Mouse (Mus musculus) spleen, embryonic (tissue): ENCODE results near the gene Unc119.

ENCODE experiments used
- CTCF ChIA-PET: fragments of 350-600 bp; sonication (Branson Sonifier 250); formaldehyde crosslinking; loops from one replicate; lab custom pipeline; 2022; lab: Charles Lee

Unc119 gene

DNA sequence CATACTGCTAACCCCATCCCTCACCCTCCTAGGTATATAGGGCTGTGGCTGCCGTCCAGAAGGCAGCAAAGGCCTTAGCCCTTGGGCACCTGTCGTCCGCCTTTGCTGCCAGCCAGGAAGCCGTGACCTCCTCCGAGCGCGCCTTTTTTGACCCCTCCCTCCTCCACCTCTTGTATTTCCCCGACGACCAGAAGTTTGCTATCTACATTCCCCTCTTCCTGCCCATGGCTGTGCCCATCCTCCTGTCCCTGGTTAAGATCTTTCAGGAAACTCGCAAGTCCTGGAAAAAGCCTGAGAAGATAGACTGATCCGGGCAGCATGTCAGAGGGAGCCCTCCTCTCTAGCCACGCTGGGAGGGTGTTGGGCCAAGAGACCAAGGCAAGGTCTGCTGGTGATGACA lies 1.6 kb upstream of the Unc119 start:
- CTCF ChIA-PET, result interaction anchor here (0.6 kb wide), 1 partner anchor 15 kb away, joined by 3 read pairs; no protein-coding TSS in a partner anchor

DNA sequence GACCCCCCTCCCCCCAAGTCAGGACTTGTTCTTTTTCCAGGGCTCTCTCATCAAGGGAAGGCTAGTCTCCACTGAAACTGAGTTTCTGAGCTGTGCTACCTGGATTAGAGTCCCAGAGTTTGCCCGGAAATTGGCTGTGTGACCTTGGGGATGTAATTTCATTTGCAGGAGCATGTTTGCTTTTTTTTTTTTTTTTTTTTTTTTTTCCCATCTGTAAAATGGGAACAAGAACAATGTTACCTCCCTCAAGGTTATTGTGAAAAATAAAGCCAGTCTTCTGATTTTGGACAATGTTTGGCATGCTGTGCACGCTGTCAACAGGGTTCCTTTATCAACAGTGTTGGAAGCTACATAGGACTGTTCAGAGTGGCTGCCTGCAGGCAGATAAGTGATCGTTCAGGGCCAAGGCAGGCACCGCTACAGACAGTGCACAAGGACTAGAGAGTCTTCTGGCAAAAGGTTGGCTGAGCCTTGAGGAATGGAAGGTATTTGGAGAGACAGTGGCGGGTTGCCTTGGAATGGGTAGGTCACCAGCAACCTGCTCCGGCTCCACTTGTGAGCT lies 1.1 kb downstream of the Unc119 start:
- CTCF ChIA-PET, result interaction anchor here (0.5 to 1.1 kb wide), 2 partner anchors 10 to 22 kb away, joined by 3 to 4 read pairs; no protein-coding TSS in a partner anchor

DNA sequence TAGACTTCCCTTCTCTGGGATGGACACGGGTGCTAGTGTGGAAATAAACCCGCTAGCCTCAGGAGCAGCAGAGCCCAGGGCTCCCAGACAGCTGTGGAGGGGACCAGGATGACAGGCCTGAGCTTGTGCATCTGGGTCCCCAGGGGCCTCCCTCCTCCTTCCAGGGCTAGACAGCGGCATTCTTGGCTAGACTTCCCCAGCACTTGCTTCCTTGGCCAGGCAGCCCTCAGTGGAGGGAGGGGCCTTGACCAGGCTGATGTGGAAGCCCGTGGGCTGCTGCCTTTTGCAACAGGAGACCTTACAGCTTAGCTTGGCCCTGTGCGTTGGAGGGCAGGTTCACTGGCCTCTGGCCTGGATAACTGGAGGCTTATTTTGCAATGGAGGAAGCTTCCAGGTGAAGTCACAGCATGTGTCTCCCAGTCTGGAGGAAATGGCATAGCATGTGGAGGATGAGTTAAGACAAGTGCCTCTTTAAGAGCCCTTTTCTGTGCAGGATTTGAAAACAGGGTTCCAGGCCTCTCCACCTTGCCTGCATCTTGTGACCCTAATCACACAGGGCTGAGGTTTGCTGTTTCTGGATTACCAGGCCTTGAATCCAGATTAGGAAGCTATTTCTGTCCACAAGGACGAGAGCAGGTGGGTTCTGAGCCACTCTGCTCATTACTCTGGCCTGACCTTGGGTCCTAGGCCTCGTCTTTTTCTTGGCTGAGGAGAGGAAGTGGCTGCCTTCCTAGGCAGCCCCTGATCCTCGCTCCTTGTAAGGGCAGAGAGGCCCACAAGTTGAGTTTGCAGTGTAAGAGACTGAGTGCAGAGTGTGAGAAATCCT lies 1.8 kb downstream of the Unc119 start:
- CTCF ChIA-PET, result interaction anchor here (0.5 to 1.1 kb wide), 2 partner anchors 10 to 23 kb away, joined by 3 to 4 read pairs; no protein-coding TSS in a partner anchor

DNA sequence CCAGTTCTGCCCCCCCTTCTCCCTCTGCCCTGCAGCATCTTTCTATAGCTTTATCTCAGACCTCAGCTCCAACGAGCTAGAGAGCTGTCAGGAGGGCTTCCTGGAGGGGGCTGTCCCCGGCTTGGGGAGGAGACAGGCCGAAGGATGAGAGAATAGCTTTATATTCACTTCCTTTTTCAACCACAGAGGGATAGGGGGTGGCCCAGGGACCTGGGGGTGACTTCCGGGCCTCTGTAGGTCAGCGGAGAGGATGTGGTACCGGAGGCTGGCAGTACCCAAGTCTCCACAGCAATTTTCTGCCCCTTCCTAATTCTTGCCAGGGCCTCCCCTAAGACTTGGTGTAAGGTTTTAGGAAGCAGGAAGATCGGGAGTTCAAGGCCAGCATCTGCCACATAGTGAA lies 2.5 kb downstream of the Unc119 start:
- CTCF ChIA-PET, result interaction anchor here (1.1 kb wide), 1 partner anchor 9 kb away, joined by 3 read pairs; no protein-coding TSS in a partner anchor

DNA sequence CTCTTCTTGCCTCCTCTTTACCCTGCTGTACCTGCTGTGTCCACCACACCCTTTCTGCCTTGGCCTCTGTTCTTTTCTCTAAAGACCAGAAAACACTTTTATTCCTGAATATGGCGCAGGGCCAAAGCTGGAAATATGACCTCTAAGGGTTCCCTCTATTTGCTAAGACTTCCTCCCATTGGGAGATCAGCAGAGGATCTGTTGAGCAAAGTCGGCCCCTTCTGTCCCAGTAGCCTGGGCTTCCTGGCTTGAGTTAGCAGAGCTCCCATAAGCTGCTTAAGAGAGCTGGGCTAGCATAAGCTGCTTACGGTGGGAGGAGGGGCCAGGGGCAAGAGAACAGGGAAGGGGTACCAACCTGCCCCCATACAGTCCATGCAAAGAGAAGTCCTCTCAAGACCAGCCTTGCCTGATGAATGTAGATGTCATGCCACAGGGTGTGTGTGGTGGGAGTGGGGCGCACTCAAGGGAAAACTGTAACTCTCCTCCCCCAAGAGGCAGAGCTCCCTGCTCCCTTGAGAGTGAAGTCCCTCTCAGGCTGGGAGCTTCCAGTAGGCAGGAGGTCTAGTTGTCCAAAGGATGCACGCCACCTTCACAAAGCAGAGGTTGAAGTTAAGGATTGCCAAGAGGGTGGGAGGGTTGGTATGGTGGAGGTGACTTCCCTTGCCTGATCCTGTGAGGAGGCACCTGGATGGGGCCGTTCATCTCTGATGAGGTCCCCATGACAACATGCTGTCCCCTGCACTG lies 3.2 kb downstream of the Unc119 start:
- CTCF ChIA-PET, result interaction anchor here (0.6 to 1.1 kb wide), 3 partner anchors 10 to 1602 kb away, joined by 3 to 8 read pairs (median 5); no protein-coding TSS in a partner anchor

DNA sequence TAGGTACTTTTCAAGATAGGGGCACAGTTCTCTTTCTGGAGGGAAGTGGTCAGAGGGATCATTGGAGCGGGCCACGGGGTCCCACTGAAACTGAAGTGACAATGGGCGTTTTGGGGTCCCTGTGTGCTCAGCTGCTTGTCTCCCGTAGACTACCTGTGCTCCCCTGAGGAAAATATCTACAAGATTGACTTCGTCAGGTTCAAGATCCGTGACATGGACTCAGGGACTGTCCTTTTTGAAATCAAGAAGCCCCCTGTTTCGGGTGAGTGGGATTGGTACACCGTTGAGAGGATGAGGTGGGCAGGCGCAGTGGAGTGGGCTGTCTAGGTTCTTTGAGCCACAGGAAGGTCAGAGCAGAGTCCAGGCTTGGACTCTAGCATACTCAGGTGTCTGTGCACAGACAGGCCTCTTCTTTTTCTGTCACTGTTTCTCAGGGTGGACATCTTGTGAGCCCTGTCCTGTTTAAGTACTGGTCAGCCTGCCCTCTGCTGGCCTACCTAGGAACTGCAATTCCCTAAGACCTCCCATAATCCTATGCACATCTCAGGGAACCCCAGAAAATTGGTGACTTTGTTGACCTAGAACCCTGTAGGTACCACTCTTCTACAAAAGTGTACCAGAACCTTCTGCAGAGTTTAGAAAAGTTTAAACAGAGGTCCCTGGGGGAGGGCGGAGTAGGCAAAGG lies 3.9 kb downstream of the Unc119 start:
- CTCF ChIA-PET, result interaction anchor here (1.0 to 1.1 kb wide), 2 partner anchors 10 to 26 kb away, joined by 3 to 8 read pairs; no protein-coding TSS in a partner anchor

DNA sequence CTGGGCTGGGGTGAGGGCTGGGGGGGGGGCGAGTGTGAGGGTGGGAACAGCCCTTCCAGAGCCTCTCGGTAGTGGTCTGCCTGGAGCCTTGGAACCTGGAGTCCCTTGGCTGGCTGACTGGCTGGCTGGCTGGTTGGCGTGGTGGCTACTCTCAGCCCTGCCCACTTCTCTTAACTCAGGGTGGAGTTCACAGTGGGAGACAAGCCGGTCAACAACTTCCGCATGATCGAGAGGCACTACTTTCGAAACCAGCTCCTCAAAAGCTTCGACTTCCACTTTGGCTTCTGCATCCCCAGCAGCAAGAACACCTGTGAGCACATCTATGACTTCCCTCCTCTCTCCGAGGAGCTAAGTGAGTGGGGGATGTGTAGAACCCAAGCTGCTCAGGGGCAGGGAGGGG lies 4.6 kb downstream of the Unc119 start:
- CTCF ChIA-PET, result no interaction called here

DNA sequence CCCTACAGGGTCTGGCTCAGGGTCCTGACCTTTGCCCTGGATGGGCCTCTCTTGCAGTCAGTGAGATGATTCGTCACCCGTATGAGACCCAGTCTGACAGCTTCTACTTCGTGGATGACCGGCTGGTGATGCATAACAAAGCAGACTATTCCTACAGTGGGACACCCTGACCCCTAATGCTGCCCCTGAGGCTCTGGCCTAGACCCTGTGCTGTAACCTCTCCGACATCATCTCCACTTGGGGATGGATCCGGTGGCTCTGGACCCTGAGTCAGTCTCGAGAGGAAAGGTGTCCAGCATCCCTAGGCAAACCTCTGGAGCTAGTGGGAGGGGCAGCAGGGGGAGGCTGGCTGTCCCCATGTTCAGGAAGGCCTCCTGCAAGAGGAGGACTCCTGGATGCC lies 5.2 kb downstream of the Unc119 start:
- CTCF ChIA-PET, result no interaction called here

DNA sequence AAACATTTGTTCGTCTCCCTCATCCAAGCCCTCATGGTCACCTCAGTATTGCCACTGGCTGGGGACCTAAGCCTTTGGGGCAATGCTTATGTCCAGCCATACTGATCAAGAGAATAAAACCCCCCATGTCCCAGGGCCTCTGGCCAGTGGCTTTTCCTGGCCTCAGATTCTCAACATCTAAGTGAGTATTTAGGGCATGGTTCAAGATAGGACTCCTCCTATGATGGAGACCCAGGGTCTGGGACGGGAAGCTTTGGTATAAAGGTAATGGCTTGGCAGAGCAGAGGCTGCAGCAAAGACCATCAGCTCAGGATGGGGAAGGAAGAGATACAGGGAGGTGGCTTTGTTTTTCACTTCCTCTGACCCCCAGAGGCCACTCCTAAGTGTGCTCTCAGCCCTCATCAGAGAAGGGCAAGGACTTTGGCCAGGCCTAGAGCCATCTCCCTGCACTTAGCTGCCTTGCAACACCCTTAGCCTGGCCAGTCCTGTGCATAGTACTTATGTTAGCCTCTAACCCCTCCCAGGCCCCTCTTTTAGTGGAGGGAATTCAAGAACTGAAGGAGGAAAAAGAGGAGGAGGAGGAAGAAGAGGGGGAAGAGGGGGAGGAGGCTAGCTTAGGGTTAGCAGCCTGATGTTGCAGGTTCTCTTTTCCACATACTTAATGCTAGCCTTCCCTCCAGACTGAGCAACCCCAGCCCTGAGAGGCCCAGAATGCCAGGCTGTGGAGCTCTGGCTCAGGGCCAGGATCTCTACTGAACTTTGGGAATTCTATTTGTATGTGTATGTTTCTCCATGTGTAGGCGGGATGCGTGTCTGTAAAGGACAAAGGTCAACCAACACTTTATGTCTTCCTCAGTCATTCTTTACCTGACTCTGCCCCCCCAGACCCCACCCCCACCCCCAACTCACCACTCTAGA lies 6.4 kb downstream of the Unc119 start:
- CTCF ChIA-PET, result interaction anchor here (0.6 kb wide), 2 partner anchors 1439 to 1725 kb away, joined by 3 read pairs; no protein-coding TSS in a partner anchor

DNA sequence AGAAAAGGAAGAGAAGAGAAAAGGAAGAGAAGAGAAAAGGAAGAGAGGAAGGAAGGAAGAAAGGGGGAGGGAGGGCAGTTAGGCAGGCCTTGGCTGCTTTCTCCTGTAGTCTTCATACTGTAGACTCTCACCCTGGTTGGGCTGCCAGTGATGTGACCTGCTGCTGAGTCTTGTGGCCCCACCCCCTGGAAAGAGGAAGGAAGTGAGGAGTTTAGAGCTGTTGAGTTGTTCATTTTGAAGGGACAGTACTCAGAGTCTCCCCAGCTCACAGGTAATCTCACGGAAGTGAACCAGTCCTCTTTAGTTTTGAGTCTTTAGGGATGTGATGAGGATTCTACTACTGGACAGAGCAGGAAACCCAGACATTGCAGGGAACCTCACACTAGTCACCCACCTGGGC lies 9.8 kb downstream of the Unc119 start:
- CTCF ChIA-PET, result interaction anchor here (0.7 to 1.1 kb wide), 2 partner anchors 46 to 1322 kb away, joined by 3 to 4 read pairs; no protein-coding TSS in a partner anchor

DNA sequence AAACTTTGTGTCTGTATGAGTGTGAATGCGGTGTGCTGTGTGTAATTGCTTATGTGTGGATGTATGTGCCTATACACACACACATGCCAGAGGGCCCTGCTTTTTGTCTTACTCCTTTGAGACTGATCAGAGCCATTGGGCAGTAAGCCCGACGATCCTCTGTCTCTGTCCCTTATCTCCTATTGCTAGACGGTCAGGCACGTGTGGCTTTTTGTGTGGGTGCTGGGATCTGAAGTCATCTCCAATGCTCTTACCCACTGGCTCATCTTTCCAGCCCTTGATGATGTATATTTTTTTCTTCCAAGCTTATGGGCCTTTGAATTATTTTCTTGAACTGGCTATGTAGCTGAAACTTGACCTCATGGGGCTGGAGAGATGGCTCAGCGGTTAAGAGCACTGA lies 11.6 kb downstream of the Unc119 start:
- CTCF ChIA-PET, result interaction anchor here (0.6 to 1.6 kb wide), 2 partner anchors 10 to 52 kb away, joined by 3 to 4 read pairs; no protein-coding TSS in a partner anchor

DNA sequence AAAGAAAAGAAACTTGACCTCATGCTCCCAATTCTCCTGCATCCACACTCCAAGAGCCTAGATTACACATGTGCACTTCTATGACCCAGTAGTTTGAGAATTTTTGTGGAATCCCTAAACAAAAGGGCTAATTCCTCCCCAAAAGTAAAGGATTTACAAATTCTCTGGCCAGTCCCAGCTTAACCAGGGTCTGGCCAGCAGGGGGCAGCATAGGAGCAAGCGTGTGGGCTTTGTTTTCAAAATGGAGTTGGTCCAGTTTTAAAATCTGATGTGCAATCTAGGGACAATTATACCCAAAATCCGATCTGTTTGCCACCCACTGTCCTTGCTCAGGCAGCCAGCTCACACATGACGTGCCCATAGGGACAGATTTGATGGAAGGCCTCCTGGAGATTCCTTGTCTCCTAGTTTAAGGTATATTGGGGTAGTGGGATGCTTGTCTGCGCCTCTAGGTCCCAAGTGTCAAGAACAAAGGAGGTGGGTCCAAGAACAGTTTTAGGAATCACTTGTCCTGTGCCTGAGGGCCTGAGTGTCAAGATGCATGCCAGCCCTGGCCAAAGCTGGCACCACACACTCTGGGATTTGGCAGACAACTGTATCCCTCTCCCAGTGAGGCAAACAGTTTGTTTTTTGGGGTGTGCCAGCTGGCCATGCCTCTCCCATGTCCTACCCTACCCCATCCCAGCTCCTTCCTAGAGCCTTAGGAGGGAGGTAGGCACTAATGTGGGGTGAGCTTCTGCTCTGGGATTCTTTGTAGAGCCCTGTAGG lies 12.4 kb downstream of the Unc119 start:
- CTCF ChIA-PET, result interaction anchor here (0.7 to 1.6 kb wide), 4 partner anchors 9 to 1578 kb away, joined by 3 to 4 read pairs (median 3); no protein-coding TSS in a partner anchor

DNA sequence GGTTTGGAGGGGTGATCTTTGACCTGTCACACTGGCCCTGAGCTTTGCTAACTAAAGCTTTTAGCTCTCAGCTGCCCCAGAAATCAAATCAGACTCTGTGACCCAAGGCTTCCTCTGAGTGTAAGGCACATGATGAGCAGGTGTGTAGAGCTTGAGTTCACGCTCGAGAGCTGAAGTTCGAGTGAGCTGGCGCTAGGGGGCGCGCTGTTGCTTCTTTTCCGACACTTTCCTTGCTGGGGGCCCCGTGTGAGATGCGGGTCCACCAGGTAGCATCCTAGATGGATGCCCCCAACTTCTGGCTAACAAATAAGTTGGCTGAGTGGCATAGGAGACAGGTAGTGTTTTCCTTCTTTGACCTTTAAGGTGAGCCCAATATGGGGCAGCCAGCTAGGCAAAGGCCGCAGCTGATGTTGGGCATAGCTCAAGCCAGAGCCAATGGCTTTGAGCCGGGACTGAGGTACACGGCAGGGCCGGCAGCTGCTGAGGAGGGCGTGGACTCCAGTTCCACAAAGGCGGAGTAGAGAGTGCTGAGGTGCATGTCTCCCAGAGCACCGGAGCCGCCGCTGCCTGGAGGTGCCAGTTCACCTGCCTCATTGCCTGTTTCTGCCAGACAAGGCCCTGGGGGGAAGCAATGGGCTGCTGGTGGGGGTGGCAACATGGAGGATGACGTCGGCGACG lies 15.2 kb downstream of the Unc119 start:
- CTCF ChIA-PET, result interaction anchor here (0.7 to 1.2 kb wide), 2 partner anchors 41 to 53 kb away, joined by 3 to 5 read pairs; no protein-coding TSS in a partner anchor

DNA sequence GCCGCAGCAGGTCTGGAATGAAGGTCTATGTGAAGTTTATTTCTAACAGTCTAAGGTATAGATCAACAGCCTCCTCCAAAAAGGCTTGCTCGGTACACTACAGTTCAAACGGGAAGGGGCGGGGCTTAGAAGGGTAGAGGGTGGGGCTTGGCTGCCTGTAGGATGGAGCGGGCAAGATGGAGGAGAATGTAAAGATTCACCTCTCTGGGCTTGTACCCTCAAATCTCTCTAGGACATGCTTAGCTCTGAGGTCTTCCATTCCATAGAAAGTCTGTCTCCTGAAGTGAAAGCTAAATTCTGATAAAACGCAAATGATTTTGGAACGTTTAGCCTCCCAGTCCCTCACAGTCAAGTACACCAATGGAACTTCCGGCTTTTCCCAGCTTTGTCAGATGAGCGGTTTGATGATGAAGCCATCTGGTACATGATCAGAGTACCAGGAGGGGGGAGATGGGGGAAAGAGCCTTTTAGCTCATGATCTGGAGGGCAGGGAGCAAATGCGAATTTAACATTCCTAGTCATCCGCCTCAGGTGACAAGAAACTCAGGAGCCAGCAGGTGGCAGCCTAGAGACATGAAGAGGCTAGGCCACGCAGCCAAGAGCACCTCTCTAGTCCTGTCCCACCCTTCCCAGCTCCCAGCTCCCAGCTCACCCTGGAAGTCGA lies 17.0 kb downstream of the Unc119 start:
- CTCF ChIA-PET, result interaction anchor here (1.0 to 1.1 kb wide), 2 partner anchors 34 to 37 kb away, joined by 5 read pairs; no protein-coding TSS in a partner anchor

DNA sequence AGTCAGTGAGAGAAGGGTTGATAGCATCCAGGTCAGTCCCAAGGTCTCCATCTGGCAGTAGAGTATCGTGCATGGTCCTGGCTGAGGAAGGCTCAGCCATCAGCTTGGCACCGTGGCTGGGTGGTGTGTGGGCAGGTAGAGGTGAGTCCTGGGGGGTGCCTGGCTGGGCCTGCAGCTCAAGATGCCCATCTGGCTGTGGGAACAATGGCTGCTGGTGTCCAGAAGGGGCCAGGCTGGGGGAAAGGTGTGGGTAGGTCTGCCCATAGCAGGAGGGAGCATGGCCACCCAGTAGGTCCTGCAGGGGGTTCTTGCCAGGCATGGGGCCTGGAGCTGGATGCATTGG lies 17.5 kb downstream of the Unc119 start:
- CTCF ChIA-PET, result interaction anchor here (1.0 to 1.1 kb wide), 2 partner anchors 34 to 36 kb away, joined by 5 read pairs; no protein-coding TSS in a partner anchor

DNA sequence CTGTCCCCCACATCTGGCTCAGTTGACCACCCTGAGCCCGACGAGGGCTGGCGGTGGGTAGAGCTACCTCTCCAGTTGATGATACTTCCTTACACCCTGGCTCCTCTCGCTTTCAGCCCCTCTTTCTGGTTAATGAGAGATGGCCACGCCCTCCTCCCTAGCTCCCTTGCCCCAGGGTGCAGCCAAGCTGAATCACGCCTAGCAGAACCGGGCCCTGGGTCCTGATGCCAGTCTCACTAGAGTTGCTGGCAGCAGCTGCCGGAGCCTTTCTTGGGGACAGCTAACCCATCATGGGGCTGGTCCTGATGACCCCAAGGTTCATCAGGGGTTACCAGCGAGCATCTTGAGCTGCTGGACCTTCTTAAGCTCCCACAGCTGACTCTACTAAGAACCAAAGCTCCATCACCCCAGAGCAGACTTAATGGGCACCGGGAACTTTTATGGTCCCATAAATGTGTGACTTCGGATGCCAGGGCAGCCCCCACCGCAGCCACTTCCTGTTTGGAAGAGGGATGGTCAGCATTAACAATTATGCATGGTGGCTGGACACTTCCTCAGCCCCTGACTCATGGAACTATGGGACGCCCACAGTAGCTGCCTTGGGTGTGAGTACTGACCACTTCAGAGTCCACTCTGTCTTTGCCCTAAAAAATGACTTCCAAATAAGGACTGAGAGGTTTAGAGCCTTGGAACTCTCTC lies 20.2 kb downstream of the Unc119 start:
- CTCF ChIA-PET, result no interaction called here

DNA sequence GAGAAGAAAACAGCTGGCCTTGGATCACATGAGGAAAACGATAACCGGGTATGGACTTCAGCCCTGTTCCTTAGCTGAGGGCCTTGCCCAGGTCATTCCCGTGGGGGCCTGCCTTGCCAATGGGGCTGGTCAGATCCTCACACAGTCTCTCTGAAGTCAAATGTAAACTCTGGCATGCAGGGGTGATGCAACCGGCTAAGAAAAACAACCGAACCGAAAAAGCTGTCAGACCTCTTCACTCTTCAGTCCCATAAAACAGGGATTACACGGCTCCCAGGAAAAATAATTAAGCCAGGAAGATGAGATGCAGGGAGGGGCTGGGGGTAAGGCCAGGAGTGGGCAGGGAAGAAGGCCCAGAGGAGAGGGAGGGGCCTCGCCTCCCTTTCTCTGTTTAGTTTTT lies 20.8 kb downstream of the Unc119 start:
- CTCF ChIA-PET, result no interaction called here
